Mouse (Mus musculus) CH12.LX (cell line): ENCODE measurements around the gene Timp3.

ENCODE experiments used
- CTCF ChIP-seq, 2 experiments: IDR thresholded peaks in 1 of 2; conservative IDR thresholded peaks in 1 of 2; 2 replicates each; pipeline ENCODE4 v1.5.1; 2011 to 2012; ENCODE audit warnings: low read depth in 2 of 2, low read length in 2 of 2, improper control_type of control experiment in 1 of 2, inconsistent platforms in 1 of 2, mild to moderate bottlenecking in 1 of 2, moderate library complexity in 1 of 2
- E2F4 ChIP-seq: IDR thresholded peaks from 2 replicates; pipeline ENCODE4 v1.6.1; 2011; ENCODE audit warnings: low read depth, low read length, improper control_type of control experiment; ENCODE audit not compliant: insufficient replicate concordance
- ELF1 ChIP-seq: IDR thresholded peaks from 2 replicates; pipeline ENCODE4 v1.6.1; 2014; ENCODE audit warnings: low read depth, mild to moderate bottlenecking, inconsistent platforms, low read length, improper control_type of control experiment
- EP300 ChIP-seq: IDR thresholded peaks from 2 replicates; pipeline ENCODE4 v1.6.1; 2011; ENCODE audit warnings: low read length, improper control_type of control experiment
- ETS1 ChIP-seq: conservative IDR thresholded peaks from 2 replicates; pipeline ENCODE4 v1.6.1; 2012; ENCODE audit warnings: low read depth, mild to moderate bottlenecking, inconsistent platforms, low read length, improper control_type of control experiment, moderate library complexity
- GABPA ChIP-seq: IDR thresholded peaks from 2 replicates; pipeline ENCODE4 v1.6.1; 2012; ENCODE audit warnings: low read depth, low read length, improper control_type of control experiment, inconsistent platforms; ENCODE audit not compliant: insufficient replicate concordance
- MAX ChIP-seq: IDR thresholded peaks from 2 replicates; pipeline ENCODE4 v1.6.1; 2011; ENCODE audit warnings: low read length, improper control_type of control experiment
- MXI1 ChIP-seq: IDR thresholded peaks from 2 replicates; pipeline ENCODE4 v1.6.1; 2011; ENCODE audit warnings: mild to moderate bottlenecking, low read depth, low read length, improper control_type of control experiment
- NELFE ChIP-seq: IDR thresholded peaks from 2 replicates; pipeline ENCODE4 v1.6.1; 2011; ENCODE audit warnings: low read depth, low read length, improper control_type of control experiment
- POLR2A ChIP-seq: IDR thresholded peaks from 2 replicates; pipeline ENCODE4 v1.6.1; 2011; ENCODE audit warnings: low read depth, mild to moderate bottlenecking, improper control_type of control experiment, low read length
- POLR2AphosphoS2 ChIP-seq: IDR thresholded peaks from 2 replicates; pipeline ENCODE4 v1.6.1; 2011; ENCODE audit warnings: low read depth, low read length, improper control_type of control experiment
- RCOR1 ChIP-seq: conservative IDR thresholded peaks from 2 replicates; pipeline ENCODE4 v1.6.1; 2012; ENCODE audit warnings: low read depth, mild to moderate bottlenecking, inconsistent platforms, low read length, improper control_type of control experiment
- SMC3 ChIP-seq: IDR thresholded peaks from 2 replicates; pipeline ENCODE4 v1.6.1; 2011; ENCODE audit warnings: low read depth, low read length, improper control_type of control experiment
- ZMIZ1 ChIP-seq: IDR thresholded peaks from 2 replicates; pipeline ENCODE4 v1.6.1; 2012; ENCODE audit warnings: low read depth, mild to moderate bottlenecking, inconsistent platforms, low read length, improper control_type of control experiment

- no peak for TF ChIP-seq CTCF (conservative IDR thresholded peaks at IDR 0.05 in 1 of 2, IDR thresholded peaks at IDR 0.05 in 1 of 2; ENCODE audit: low read depth in 2 of 2, low read length in 2 of 2)
- TF ChIP-seq RCOR1 = no peak
- no peak for TF ChIP-seq ZMIZ1
- no peak for TF ChIP-seq SMC3
- no peak for TF ChIP-seq GABPA
- TF ChIP-seq POLR2AphosphoS2 = no peak
- no peak for TF ChIP-seq POLR2A
- no peak for TF ChIP-seq NELFE
- TF ChIP-seq ELF1 = no peak
- no peak for TF ChIP-seq EP300
- TF ChIP-seq E2F4 = no peak
- TF ChIP-seq MAX = no peak
- TF ChIP-seq ETS1 = no peak
- no peak for TF ChIP-seq MXI1
These were observed 58.3 kb downstream of the Timp3 start for GRCm38 (mm10) chr10:86358307-86358975.
